Mouse (Mus musculus) bone marrow, adult 2 months (tissue): ENCODE results near the gene Rpl27.

Experiments used
- CTCF ChIP-seq: fragments of 200-500 bp; IDR thresholded peaks from 2 replicates; pipeline ENCODE4 v1.5.1; 2011; ENCODE audit warnings: low read length, control low read depth; ENCODE audit not compliant: control insufficient read depth, insufficient read depth
- POLR2A ChIP-seq: fragments of 200-500 bp; IDR thresholded peaks from 2 replicates; pipeline ENCODE4 v1.6.1; 2011; ENCODE audit warnings: low read depth, mild to moderate bottlenecking, control low read depth, low read length, borderline replicate concordance; ENCODE audit not compliant: control insufficient read depth

- TF ChIP-seq POLR2A, result no peak
- TF ChIP-seq CTCF, result no peak
Measured at GRCm38 (mm10) chr11:101447786-101448185, 5.7 kb downstream of the Rpl27 start.
